Mouse (Mus musculus) hindbrain, embryonic 16.5 days (tissue): ENCODE measurements at regions not wholly inside any gene's neighbourhood (a gene's known extent, or its start where the extent isn't known, plus 50 kb on each side); places are given as distances from the start of the nearest gene placed in this dataset. TPM values are rescaled to one million over a fixed set of nuclear protein-coding genes. Genes with fewer than 3 reads are reported as not detected.

Experiments used
- ATAC-seq: fragments of 200-750 bp; cut with Nextera tagmentation; 2 replicates; pipeline ENCODE4 v1.8.0; 2017; ENCODE audit warnings: moderate TSS enrichment, moderate library complexity
- H3K27ac ChIP-seq: fragments of 300-500 bp; sonication (generic); 2 replicates; pipeline ENCODE4 v1.5.1; 2014; ENCODE audit warnings: low read depth, mild to moderate bottlenecking, control low read depth, low read length, moderate library complexity
- H3K27me3 ChIP-seq: fragments of 300-500 bp; sonication (generic); replicated peaks from 2 replicates; pipeline ENCODE4 v1.6.1; 2014; ENCODE audit warnings: low read length; ENCODE audit not compliant: control insufficient read depth, insufficient read depth
- H3K36me3 ChIP-seq: fragments of 300-500 bp; sonication (generic); 2 replicates; pipeline ENCODE4 v1.6.1; 2014; ENCODE audit warnings: mild to moderate bottlenecking, low read length, moderate library complexity, mixed read lengths; ENCODE audit not compliant: control insufficient read depth, insufficient read depth
- H3K4me1 ChIP-seq: fragments of 300-500 bp; sonication (generic); 2 replicates; pipeline ENCODE4 v1.6.1; 2014; ENCODE audit warnings: low read depth, low read length; ENCODE audit not compliant: control insufficient read depth, insufficient read depth
- H3K4me2 ChIP-seq: fragments of 300-500 bp; sonication (generic); 2 replicates; pipeline ENCODE4 v1.6.1; 2014; ENCODE audit warnings: mild to moderate bottlenecking, low read length, control low read depth, moderate library complexity
- H3K4me3 ChIP-seq: fragments of 300-500 bp; sonication (generic); 2 replicates; pipeline ENCODE4 v1.5.1; 2014; ENCODE audit warnings: mild to moderate bottlenecking, low read length, control low read depth, moderate library complexity
- H3K9ac ChIP-seq: fragments of 300-500 bp; sonication (generic); 2 replicates; pipeline ENCODE4 v1.6.1; 2014; ENCODE audit warnings: low read depth, mild to moderate bottlenecking, control low read depth, low read length, moderate library complexity
- H3K9me3 ChIP-seq: fragments of 300-500 bp; sonication (generic); 2 replicates; pipeline ENCODE4 v1.6.1; 2014; ENCODE audit warnings: mild to moderate bottlenecking, low read length, moderate library complexity; ENCODE audit not compliant: control insufficient read depth
- WGBS: fragments of 180-500 bp; shearing (Covaris S2); extraction: QIAGEN DNeasy Blood & Tissue Kit; methylation state at CpG from one replicate; pipeline ENCODE4 v1.1.7; 2014; 5-methylcytosine and 5-hydroxymethylcytosine counted together
- microRNA counts: library from miRNA; unstranded; fragments of <30 nt; microRNA quantifications from one replicate; lab custom pipeline; 2016
- microRNA-seq: library from miRNA; unstranded; fragments of <30 nt; microRNA quantifications from one replicate; pipeline ENCODE4, GENCODE M21; 2017

GRCm38 (mm10) chr8:64281598-64281997 lies 75.5 kb upstream of the Tll1 start:
- 50% methylated on average over 3 of the region's 3 CpGs for WGBS
- H3K36me3 ChIP-seq = no peaks in the 10 kb centered on the region
- no peak overlapping the region for H3K9ac ChIP-seq
- no peak; the same call in 1 of the 2 replicates for ATAC-seq
- no peaks in the 10 kb centered on the region for H3K27me3 ChIP-seq
- H3K4me2 ChIP-seq = no peak overlapping the region
- no peak overlapping the region for H3K4me3 ChIP-seq
- H3K4me1 ChIP-seq = no peaks in the 10 kb centered on the region
- H3K27ac ChIP-seq = no peak overlapping the region
- H3K9me3 ChIP-seq = no peaks in the 10 kb centered on the region

GRCm38 (mm10) chr8:64280391-64280790 lies 74.3 kb upstream of the Tll1 start:
- no peaks in the 10 kb centered on the region for H3K4me1 ChIP-seq
- H3K9me3 ChIP-seq = no peaks in the 10 kb centered on the region
- ATAC-seq = no peak
- no peaks in the 10 kb centered on the region for H3K27me3 ChIP-seq
- no peak overlapping the region for H3K4me3 ChIP-seq
- no peak overlapping the region for H3K9ac ChIP-seq
- no peak overlapping the region for H3K4me2 ChIP-seq
- no peak overlapping the region for H3K27ac ChIP-seq
- no peaks in the 10 kb centered on the region for H3K36me3 ChIP-seq

- no peaks in the 10 kb centered on the region for H3K4me1 ChIP-seq
- H3K36me3 ChIP-seq = no peaks in the 10 kb centered on the region
- WGBS = 64% methylated on average over 6 of the region's 6 CpGs
- H3K4me3 ChIP-seq = no peak overlapping the region
- H3K27ac ChIP-seq = no peak overlapping the region
- H3K9ac ChIP-seq = no peak overlapping the region
- H3K4me2 ChIP-seq = no peak overlapping the region
- no peak for ATAC-seq
- H3K9me3 ChIP-seq = no peaks in the 10 kb centered on the region
- no peaks in the 10 kb centered on the region for H3K27me3 ChIP-seq
Observed at GRCm38 (mm10) chr8:64276058-64276457, 70.0 kb upstream of the Tll1 start.

GRCm38 (mm10) chr8:64265304-64265945 lies 59.4 kb upstream of the Tll1 start:
- no peak overlapping the region for H3K4me2 ChIP-seq
- no peak overlapping the region for H3K27ac ChIP-seq
- no peaks in the 10 kb centered on the region for H3K4me1 ChIP-seq
- no peaks in the 10 kb centered on the region for H3K27me3 ChIP-seq
- no peak overlapping the region for H3K9ac ChIP-seq
- H3K9me3 ChIP-seq = no peaks in the 10 kb centered on the region
- H3K4me3 ChIP-seq = no peak overlapping the region
- H3K36me3 ChIP-seq = no peaks in the 10 kb centered on the region
- WGBS = 81% methylated on average over 6 of the region's 6 CpGs
- no peak for ATAC-seq

MicroRNAs in the stretch of these regions (microRNA counts, 519-probe panel; counts per million panel counts)
- 2,148 counts per million, percentile 39 among the panel's probes with 10 or more counts for microRNA mmu-miR-710 (lab: Ali Mortazavi, UCI)

Small RNA genes lying in the stretch of these regions (microRNA-seq; reads per million reads assigned to microRNA genes)
- gene Mir710 = not detected
